Mouse (Mus musculus) limb, embryonic 12.5 days (tissue): Measurements from ENCODE around the gene Ercc5. TPM values are rescaled to one million over a fixed set of nuclear protein-coding genes. Genes with fewer than 3 reads are reported as not detected.

Source experiments
- ATAC-seq: fragments of 200-750 bp; cut with Nextera tagmentation; 2 replicates; pipeline ENCODE4 v1.8.0; 2017; ENCODE audit warnings: low read depth, moderate TSS enrichment; ENCODE audit not compliant: insufficient number of reproducible peaks, insufficient read depth, low FRiP score, low TSS enrichment
- H3K27ac ChIP-seq: fragments of 300-500 bp; sonication (generic); 2 replicates; pipeline ENCODE4 v1.5.1; 2016; ENCODE audit warnings: mild to moderate bottlenecking, moderate library complexity
- H3K27me3 ChIP-seq: fragments of 300-500 bp; sonication (generic); 2 replicates; pipeline ENCODE4 v1.6.1; 2016; ENCODE audit warnings: mild to moderate bottlenecking, moderate library complexity
- H3K36me3 ChIP-seq: fragments of 300-500 bp; sonication (generic); 2 replicates; pipeline ENCODE4 v1.6.1; 2016; ENCODE audit warnings: mild to moderate bottlenecking, moderate library complexity
- H3K4me1 ChIP-seq: fragments of 300-500 bp; sonication (generic); replicated peaks from 2 replicates; pipeline ENCODE4 v1.6.1; 2016
- H3K4me2 ChIP-seq: fragments of 300-500 bp; sonication (generic); 2 replicates; pipeline ENCODE4 v1.6.1; 2016; ENCODE audit warnings: mild to moderate bottlenecking, moderate library complexity
- H3K4me3 ChIP-seq: fragments of 300-500 bp; sonication (generic); replicated peaks from 2 replicates; pipeline ENCODE4 v1.5.1; 2016; ENCODE audit warnings: mild to moderate bottlenecking
- H3K9ac ChIP-seq: fragments of 300-500 bp; sonication (generic); replicated peaks from 2 replicates; pipeline ENCODE4 v1.6.1; 2016; ENCODE audit warnings: mild to moderate bottlenecking, moderate library complexity
- H3K9me3 ChIP-seq: fragments of 300-500 bp; sonication (generic); 2 replicates; pipeline ENCODE4 v1.6.1; 2016; ENCODE audit warnings: mild to moderate bottlenecking, moderate library complexity
- WGBS: fragments of 180-500 bp; shearing (Covaris S2); methylation state at CpG from one replicate; pipeline ENCODE4 v1.1.7; 2016; 5-methylcytosine and 5-hydroxymethylcytosine counted together
- polyA plus RNA-seq: library from polyadenylated mRNA; unstranded; fragments of >200 nt; fragmentation: Nextera tagmentation; extraction: Ambion mirVana; gene quantifications from 2 replicates; pipeline ENCODE4 v1.2.1, GENCODE M21; 2016

Gene Ercc5
- polyA plus RNA-seq, 1 experiment from 2014 or later: 34.8 TPM

GRCm38 (mm10) chr1:44186396-44186795 is 38.9 kb downstream of the Ercc5 start:
- Histone ChIP-seq H3K27ac (no peak overlapping the region), H3K4me3 (no peak overlapping the region), H3K9ac (no peak overlapping the region), H3K36me3 (peaks cover 8% of the 10 kb centered on the region), H3K27me3 (no peaks in the 10 kb centered on the region; the same call in 1 of the 2 replicates), H3K4me2 (no peak overlapping the region), H3K4me1 (no peaks in the 10 kb centered on the region), H3K9me3 (no peaks in the 10 kb centered on the region)
- ATAC-seq: no peak

GRCm38 (mm10) chr1:44198273-44199171 is 51.0 kb downstream of the Ercc5 start:
- Histone ChIP-seq H3K4me2 (peak overlapping the region; percentile 85), H3K27ac (no peak overlapping the region), H3K4me3 (peak overlapping the region; percentile 49), H3K27me3 (peaks cover 15% of the 10 kb centered on the region), H3K36me3 (no peaks in the 10 kb centered on the region), H3K9me3 (no peaks in the 10 kb centered on the region), H3K9ac (peak overlapping the region; percentile 51), H3K4me1 (peaks cover 3% of the 10 kb centered on the region; the same call in 1 of the 2 replicates)
- WGBS: 16% methylated on average over 47 of the region's 47 CpGs
- 0 out of 2 replicates have a peak, but pooled peaks have one; percentile 57 for ATAC-seq

- H3K4me2 ChIP-seq: no peak overlapping the region
- peaks cover 3% of the 10 kb centered on the region; the same call in 1 of the 2 replicates for H3K4me1 ChIP-seq
- H3K27ac ChIP-seq: no peak overlapping the region
- no peaks in the 10 kb centered on the region for H3K36me3 ChIP-seq
- H3K4me3 ChIP-seq: no peak overlapping the region
- no peaks in the 10 kb centered on the region for H3K9me3 ChIP-seq
- H3K27me3 ChIP-seq: peaks cover 15% of the 10 kb centered on the region
- ATAC-seq: no peak
- WGBS: 92% methylated on average over 15 of the region's 15 CpGs
- H3K9ac ChIP-seq: no peak overlapping the region
Observed at GRCm38 (mm10) chr1:44202876-44203275, 55.3 kb downstream of the Ercc5 start.

- WGBS: 56% methylated on average over 2 of the region's 2 CpGs
- Histone ChIP-seq H3K9ac (no peak overlapping the region), H3K9me3 (no peaks in the 10 kb centered on the region), H3K4me1 (no peaks in the 10 kb centered on the region), H3K27ac (no peak overlapping the region), H3K4me3 (no peak overlapping the region), H3K36me3 (no peaks in the 10 kb centered on the region), H3K27me3 (no peaks in the 10 kb centered on the region), H3K4me2 (no peak overlapping the region)
- ATAC-seq: no peak
Observed at GRCm38 (mm10) chr1:44214443-44214842, 66.9 kb downstream of the Ercc5 start.

- H3K4me1 ChIP-seq: no peaks in the 10 kb centered on the region
- no peaks in the 10 kb centered on the region for H3K9me3 ChIP-seq
- ATAC-seq: no peak
- WGBS: 75% methylated on average over 2 of the region's 2 CpGs
- no peak overlapping the region for H3K27ac ChIP-seq
- no peaks in the 10 kb centered on the region for H3K27me3 ChIP-seq
- H3K9ac ChIP-seq: no peak overlapping the region
- no peak overlapping the region for H3K4me2 ChIP-seq
- H3K36me3 ChIP-seq: no peaks in the 10 kb centered on the region
- no peak overlapping the region for H3K4me3 ChIP-seq
Observed at GRCm38 (mm10) chr1:44216352-44217116, 69.0 kb downstream of the Ercc5 start.

- Histone ChIP-seq H3K9me3 (no peaks in the 10 kb centered on the region), H3K27me3 (no peaks in the 10 kb centered on the region), H3K27ac (no peak overlapping the region), H3K4me1 (no peaks in the 10 kb centered on the region), H3K36me3 (no peaks in the 10 kb centered on the region), H3K4me2 (no peak overlapping the region), H3K4me3 (no peak overlapping the region), H3K9ac (no peak overlapping the region)
- WGBS: 56% methylated on average over 2 of the region's 2 CpGs
- no peak for ATAC-seq
Observed at GRCm38 (mm10) chr1:44217118-44217517, 69.6 kb downstream of the Ercc5 start.

GRCm38 (mm10) chr1:44218876-44219275 is 71.3 kb downstream of the Ercc5 start, which contains the start of gene Mettl21e:
Mettl21e (minus strand) TSS chr1:44218961.
- whole genome bisulfite sequencing: 79% methylated on average over 1 of the region's 1 CpGs
- H3K27me3 ChIP-seq: no peaks in the 10 kb centered on the region
- no peaks in the 10 kb centered on the region for H3K4me1 ChIP-seq
- no peak for ATAC-seq
- no peak within 1 kb of the TSS for H3K9ac ChIP-seq
- no peak within 1 kb of the TSS for H3K4me2 ChIP-seq
- H3K27ac ChIP-seq: no peak within 1 kb of the TSS
- no peaks in the 10 kb centered on the region for H3K9me3 ChIP-seq
- H3K36me3 ChIP-seq: no peaks in the 10 kb centered on the region
- no peak within 1 kb of the TSS for H3K4me3 ChIP-seq

GRCm38 (mm10) chr1:44229044-44229443 is 81.5 kb downstream of the Ercc5 start:
- no peaks in the 10 kb centered on the region; the same call in 1 of the 2 replicates for H3K9me3 ChIP-seq
- H3K4me3 ChIP-seq: no peak overlapping the region
- 47% methylated on average over 2 of the region's 2 CpGs for WGBS
- no peak overlapping the region for H3K9ac ChIP-seq
- H3K27me3 ChIP-seq: no peaks in the 10 kb centered on the region
- H3K36me3 ChIP-seq: no peaks in the 10 kb centered on the region
- no peak for ATAC-seq
- no peak overlapping the region for H3K4me2 ChIP-seq
- no peak overlapping the region for H3K27ac ChIP-seq
- no peaks in the 10 kb centered on the region for H3K4me1 ChIP-seq

Other genes with a start within 250 kb of the Ercc5 start
- gene Tpp2, start 214.1 kb upstream of the Ercc5 start, polyA plus RNA-seq: 68.3 and 72.6 TPM in 2 replicates
- 0.48 and 0.59 TPM in 2 replicates for gene Mettl21c, start 127.7 kb upstream of the Ercc5 start, polyA plus RNA-seq
- 0.05 and 0.11 TPM in 2 replicates for gene Gm8251, start 85.8 kb upstream of the Ercc5 start, polyA plus RNA-seq
- 87.0 and 89.6 TPM in 2 replicates for gene Tex30, start 45.3 kb upstream of the Ercc5 start, polyA plus RNA-seq
- gene Kdelc1, start 28.9 kb upstream of the Ercc5 start, polyA plus RNA-seq: 77.7 and 80.1 TPM in 2 replicates
- 23.0 and 24.3 TPM in 2 replicates for gene Bivm, start 28.8 kb upstream of the Ercc5 start, polyA plus RNA-seq
- gene Mettl21e, start 71.2 kb downstream of the Ercc5 start, polyA plus RNA-seq: not detected in 2 replicates